Mouse (Mus musculus) ovary, adult 10 weeks (tissue): ENCODE results near the gene Zfp563. TPM values are rescaled to one million over a fixed set of nuclear protein-coding genes. Genes with fewer than 3 reads are reported as not detected.

Source experiments
- polyA plus RNA-seq: library from polyadenylated mRNA; stranded (reverse); fragments of 350-450 nt; fragmentation: Illumina TruSeq; extraction: RNeasy Lipid Tissue Mini Kit (QIAGEN cat#74804); gene quantifications from one replicate; pipeline ENCODE4 v1.2.3, GENCODE M21; 2014

Zfp563 gene
- 36.2 TPM for polyA plus RNA-seq

GRCm38 (mm10) chr17:33089220-33089949 is at the start of gene Zfp563:
Gene Zfp563 (plus strand): TSS chr17:33089310.

DNA sequence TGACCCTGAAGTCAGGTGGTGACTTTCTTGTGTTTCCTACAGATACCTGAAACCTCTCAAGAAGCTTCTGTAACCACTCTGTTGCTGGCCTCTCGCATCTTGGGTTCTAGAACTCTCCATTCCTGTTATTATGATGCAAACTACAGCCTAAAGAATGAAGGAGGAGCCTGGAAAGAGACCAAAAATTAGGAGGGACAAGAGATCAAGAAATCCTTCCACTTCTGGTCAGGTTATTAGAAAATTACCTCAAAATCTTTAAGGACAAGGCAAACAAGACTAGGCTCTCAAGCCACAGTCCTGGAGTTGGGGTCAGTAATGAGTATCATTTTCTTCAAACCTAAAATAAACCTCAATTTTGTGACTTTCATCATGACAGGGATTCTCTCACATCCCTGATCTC is 21.2 kb upstream of the Zfp563 start, which contains the start of gene 4921501E09Rik:
Gene 4921501E09Rik (minus strand): TSS at position 101 of the 400 bp plus-strand sequence.

DNA sequence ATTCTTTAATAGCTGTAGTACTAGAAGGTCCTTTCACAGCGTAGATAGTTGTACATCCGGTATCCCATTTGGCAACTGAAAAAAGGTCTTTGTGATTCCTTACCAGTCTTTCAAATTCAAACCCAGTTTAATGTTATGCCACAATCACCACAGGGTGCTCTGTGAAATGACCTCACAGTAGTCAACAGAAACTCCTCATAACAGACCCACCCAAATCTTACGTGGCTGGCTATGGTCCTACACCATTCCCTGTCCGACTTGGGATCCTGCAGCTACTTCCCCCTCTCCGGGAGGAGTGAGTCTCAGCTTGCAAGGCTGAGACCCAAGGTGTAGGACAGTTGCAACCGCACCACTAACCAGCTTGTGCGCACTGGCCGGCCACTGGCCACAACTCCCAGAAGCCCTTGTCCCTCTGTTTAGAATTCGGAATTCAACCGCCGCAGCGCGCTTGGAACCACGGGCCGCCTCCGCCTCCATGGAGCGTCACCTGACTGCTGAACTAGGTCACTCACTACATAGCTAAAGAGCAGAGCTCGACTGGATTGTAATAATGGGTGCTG is 50.2 kb downstream of the Zfp563 start, which contains the start of gene Morc2b:
Gene Morc2b (minus strand): TSS at position 423 of the 560 bp plus-strand sequence.

Other genes starting within 250 kb of the Zfp563 start
- gene Zfp870, start 197.7 kb upstream of the Zfp563 start, polyA plus RNA-seq: 18.5 TPM
- gene Cyp4f14, start 172.0 kb upstream of the Zfp563 start, polyA plus RNA-seq: 1.5 TPM
- 3.3 TPM for gene Cyp4f13, start 141.9 kb upstream of the Zfp563 start, polyA plus RNA-seq
- gene Zfp472, start 123.5 kb upstream of the Zfp563 start, polyA plus RNA-seq: 23.6 TPM
- 28.4 TPM for gene Zfp952, start 96.2 kb upstream of the Zfp563 start, polyA plus RNA-seq
- gene Zfp763, start 55.9 kb upstream of the Zfp563 start, polyA plus RNA-seq: 42.5 TPM
- not detected for gene 4921501E09Rik, start 21.3 kb upstream of the Zfp563 start, polyA plus RNA-seq
- not detected for gene Morc2b, start 50.4 kb downstream of the Zfp563 start, polyA plus RNA-seq
- gene Olfr55, start 79.1 kb downstream of the Zfp563 start, polyA plus RNA-seq: not detected
- not detected for gene Olfr239, start 102.0 kb downstream of the Zfp563 start, polyA plus RNA-seq
- gene Olfr1564, start 132.4 kb downstream of the Zfp563 start, polyA plus RNA-seq: not detected
- gene Zfp955a, start 165.8 kb downstream of the Zfp563 start, polyA plus RNA-seq: 58.6 TPM
- gene Olfr63, start 175.4 kb downstream of the Zfp563 start, polyA plus RNA-seq: not detected
- gene Zfp955b, start 200.2 kb downstream of the Zfp563 start, polyA plus RNA-seq: 31.4 TPM